Mouse (Mus musculus): ENCODE results near the gene Klf6. TPM values are rescaled to one million over a fixed set of nuclear protein-coding genes. Genes with fewer than 3 reads are reported as not detected.

The Klf6 gene
- total and polyA plus RNA-seq, 3 experiments: 13.7 to 55.8 (median 51.8) TPM

GRCm38 (mm10) chr13:5863408-5863891, 2.2 kb downstream of the Klf6 start:
- Histone ChIP-seq H3K9ac (ENCODE audit: low read depth, low read length) (peak overlapping the region; percentile 85), H3K79me2 (replicated peaks; ENCODE audit: control insufficient read depth, insufficient read depth, low read length) (peaks cover 8% of the 10 kb centered on the region), H3K4me1 (ENCODE audit: control insufficient read depth, insufficient read depth, low read length) (peaks cover 10% of the 10 kb centered on the region), H3K27me3 (ENCODE audit: control insufficient read depth, insufficient read depth, low read length) (no peaks in the 10 kb centered on the region), H3K27ac (peak overlapping the region; percentile 95), H3K36me3 (ENCODE audit: control insufficient read depth, insufficient read depth, low read length) (peaks cover 37% of the 10 kb centered on the region), H3K4me3 (peak overlapping the region; percentile 89)
- DNase-seq: peak; percentile 63 to 65
- TF ChIP-seq CTCF (IDR thresholded peaks at IDR 0.05): no peak
- peak; percentile 49 for TF ChIP-seq POLR2A (IDR thresholded peaks at IDR 0.05; ENCODE audit: insufficient read depth, low read depth, low read length)
- 0 out of 2 replicates have a peak, but pooled peaks have one; percentile 16 for TF ChIP-seq EP300 (IDR thresholded peaks at IDR 0.05; ENCODE audit: insufficient read depth, low read depth, low read length)
- intact Hi-C loops (cut with DNase I): loop anchor here (1.0 to 10.0 kb wide), 10 partner anchors 246 to 919 kb away; no protein-coding TSS in a partner anchor
- under 1% methylated on average over 5 of the region's 5 CpGs for WGBS

DNA sequence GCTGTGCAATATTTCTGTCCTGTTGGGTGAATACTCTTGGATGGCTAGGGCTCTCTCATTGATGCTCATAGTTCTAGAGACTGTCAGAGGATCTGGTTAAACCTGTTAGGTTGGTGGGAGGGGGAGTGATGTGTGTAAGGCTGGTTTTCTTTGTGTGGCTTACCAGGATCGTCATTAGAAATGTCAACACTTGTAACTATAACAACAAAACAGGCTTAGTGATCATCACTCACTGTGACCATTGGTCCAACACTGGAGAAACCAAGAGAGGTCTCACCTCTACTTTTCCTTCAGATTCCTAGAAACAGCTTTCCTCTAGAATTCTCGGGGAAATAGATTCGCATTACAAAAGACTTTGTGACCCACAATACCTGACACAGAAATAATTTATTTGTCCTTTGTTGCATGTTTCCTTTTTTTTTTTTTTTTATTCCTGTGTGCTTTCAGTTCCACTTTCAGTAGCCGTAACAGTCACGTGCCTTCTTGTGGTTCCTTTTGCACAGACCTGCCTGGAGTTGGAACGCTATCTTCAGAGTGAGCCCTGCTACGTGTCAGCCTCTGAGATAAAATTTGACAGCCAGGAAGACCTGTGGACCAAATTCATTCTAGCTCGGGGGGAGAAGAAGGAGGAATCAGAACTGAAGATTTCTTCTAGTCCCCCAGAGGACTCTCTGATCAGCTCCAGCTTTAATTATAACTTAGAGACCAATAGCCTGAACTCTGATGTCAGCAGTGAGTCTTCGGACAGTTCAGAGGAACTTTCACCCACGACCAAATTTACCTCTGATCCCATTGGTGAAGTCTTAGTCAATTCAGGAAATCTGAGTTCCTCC, 3.2 kb downstream of the Klf6 start:
- 3% methylated on average over 10 of the region's 10 CpGs for WGBS
- peaks cover 12% of the 10 kb centered on the region for H3K4me1 ChIP-seq (ENCODE audit: control insufficient read depth, insufficient read depth, low read length)

GRCm38 (mm10) chr13:5865098-5865415, 3.8 kb downstream of the Klf6 start:
- Histone ChIP-seq H3K79me2 (replicated peaks; ENCODE audit: control insufficient read depth, insufficient read depth, low read length) (peaks cover 8% of the 10 kb centered on the region), H3K27ac (peak overlapping the region; percentile 95), H3K27me3 (ENCODE audit: control insufficient read depth, insufficient read depth, low read length) (no peaks in the 10 kb centered on the region), H3K4me1 (ENCODE audit: control insufficient read depth, insufficient read depth, low read length) (peaks cover 12% of the 10 kb centered on the region), H3K9ac (ENCODE audit: low read depth, low read length) (peak overlapping the region; percentile 67), H3K36me3 (ENCODE audit: control insufficient read depth, insufficient read depth, low read length) (peaks cover 50% of the 10 kb centered on the region), H3K4me3 (peak overlapping the region; percentile 89)
- TF ChIP-seq POLR2A (IDR thresholded peaks at IDR 0.05; ENCODE audit: insufficient read depth, low read depth, low read length) (no peak), EP300 (IDR thresholded peaks at IDR 0.05; ENCODE audit: insufficient read depth, low read depth, low read length) (no peak), CTCF (IDR thresholded peaks at IDR 0.05) (no peak)
- WGBS: 47% methylated on average over 9 of the region's 9 CpGs
- peak in 1 of 2 experiments; percentile 42 for DNase-seq
- intact Hi-C loops (cut with DNase I): loop anchor here (2.0 to 10.0 kb wide), 2 partner anchors 920 to 1202 kb away; no protein-coding TSS in a partner anchor

More for the DNA sequence above, 3.2 kb downstream of the Klf6 start:
- peak; percentile 74; the same call in 1 of the 2 replicates for TF ChIP-seq EP300 (IDR thresholded peaks at IDR 0.05; ENCODE audit: insufficient read depth, low read depth, low read length)
- TF ChIP-seq POLR2A (IDR thresholded peaks at IDR 0.05; ENCODE audit: insufficient read depth, low read depth, low read length): no peak
- Histone ChIP-seq H3K4me3 (peak overlapping the region; percentile 89), H3K27me3 (ENCODE audit: control insufficient read depth, insufficient read depth, low read length) (no peaks in the 10 kb centered on the region), H3K9ac (ENCODE audit: low read depth, low read length) (peak overlapping the region; percentile 75), H3K79me2 (replicated peaks; ENCODE audit: control insufficient read depth, insufficient read depth, low read length) (peaks cover 8% of the 10 kb centered on the region), H3K36me3 (ENCODE audit: control insufficient read depth, insufficient read depth, low read length) (peaks cover 45% of the 10 kb centered on the region), H3K27ac (peak overlapping the region; percentile 95)
- intact Hi-C loops (cut with DNase I): loop anchor here (2.0 to 10.0 kb wide), 10 partner anchors 247 to 1202 kb away; no protein-coding TSS in a partner anchor
- DNase-seq: peak; percentile 50 to 63

GRCm38 (mm10) chr13:5866091-5866490, 4.8 kb downstream of the Klf6 start:
- H3K9ac ChIP-seq (ENCODE audit: low read depth, low read length): peak overlapping the region; percentile 25
- peaks cover 8% of the 10 kb centered on the region for H3K79me2 ChIP-seq (replicated peaks; ENCODE audit: control insufficient read depth, insufficient read depth, low read length)
- H3K4me1 ChIP-seq (ENCODE audit: control insufficient read depth, insufficient read depth, low read length): peaks cover 14% of the 10 kb centered on the region
- H3K4me3 ChIP-seq: peak overlapping the region; percentile 89
- no peaks in the 10 kb centered on the region for H3K27me3 ChIP-seq (ENCODE audit: control insufficient read depth, insufficient read depth, low read length)
- WGBS: 38% methylated on average over 6 of the region's 6 CpGs
- no peak for DNase-seq
- H3K27ac ChIP-seq: peak overlapping the region; percentile 95
- TF ChIP-seq POLR2A (IDR thresholded peaks at IDR 0.05; ENCODE audit: insufficient read depth, low read depth, low read length) (0 out of 2 replicates have a peak, but pooled peaks have one; percentile 22), EP300 (IDR thresholded peaks at IDR 0.05; ENCODE audit: insufficient read depth, low read depth, low read length) (no peak)
- H3K36me3 ChIP-seq (ENCODE audit: control insufficient read depth, insufficient read depth, low read length): peaks cover 52% of the 10 kb centered on the region
- intact Hi-C loops (cut with DNase I): loop anchor here (10.0 kb wide), 1 partner anchor 921 kb away; no protein-coding TSS in a partner anchor

GRCm38 (mm10) chr13:5866532-5866931, 5.2 kb downstream of the Klf6 start:
- no peak for DNase-seq
- 48% methylated on average over 5 of the region's 5 CpGs for WGBS
- peak overlapping the region; percentile 25 for H3K9ac ChIP-seq (ENCODE audit: low read depth, low read length)
- peaks cover 8% of the 10 kb centered on the region for H3K79me2 ChIP-seq (replicated peaks; ENCODE audit: control insufficient read depth, insufficient read depth, low read length)
- H3K4me3 ChIP-seq: peak overlapping the region; percentile 89
- TF ChIP-seq EP300 (IDR thresholded peaks at IDR 0.05; ENCODE audit: insufficient read depth, low read depth, low read length) (no peak), POLR2A (IDR thresholded peaks at IDR 0.05; ENCODE audit: insufficient read depth, low read depth, low read length) (no peak), CTCF (IDR thresholded peaks at IDR 0.05) (no peak)
- H3K27me3 ChIP-seq (ENCODE audit: control insufficient read depth, insufficient read depth, low read length): no peaks in the 10 kb centered on the region
- peaks cover 16% of the 10 kb centered on the region for H3K4me1 ChIP-seq (ENCODE audit: control insufficient read depth, insufficient read depth, low read length)
- H3K36me3 ChIP-seq (ENCODE audit: control insufficient read depth, insufficient read depth, low read length): peaks cover 55% of the 10 kb centered on the region
- intact Hi-C loops (cut with DNase I): loop anchor here (10.0 kb wide), 1 partner anchor 922 kb away; no protein-coding TSS in a partner anchor
- H3K27ac ChIP-seq: peak overlapping the region; percentile 95
